Mouse (Mus musculus) thymus, adult 2 months (tissue): Measurements from ENCODE around the gene Cdh23.

Experiments used
- CTCF ChIP-seq: fragments of 200-500 bp; IDR thresholded peaks from 2 replicates; pipeline ENCODE4 v1.5.1; 2012; ENCODE audit warnings: mild to moderate bottlenecking, control low read depth, low read length, moderate library complexity, borderline replicate concordance; ENCODE audit not compliant: control insufficient read depth, poor library complexity, insufficient read depth; ENCODE audit errors: extremely low read depth
- POLR2A ChIP-seq: fragments of 200-500 bp; IDR thresholded peaks from 2 replicates; pipeline ENCODE4 v1.6.1; 2012; ENCODE audit warnings: mild to moderate bottlenecking, low read length, control low read depth, moderate library complexity; ENCODE audit not compliant: control insufficient read depth, poor library complexity, insufficient read depth; ENCODE audit errors: extremely low read depth

- no peak for TF ChIP-seq CTCF
- TF ChIP-seq POLR2A = no peak
Observed at GRCm38 (mm10) chr10:60670166-60670565, 26.1 kb downstream of the Cdh23 start.
